Mouse (Mus musculus): ENCODE measurements around the gene Por. TPM values are rescaled to one million over a fixed set of nuclear protein-coding genes. Genes with fewer than 3 reads are reported as not detected.

Gene Por
- polyA plus RNA-seq, 1 experiment from 2014 or later, result 86.0 TPM

DNA sequence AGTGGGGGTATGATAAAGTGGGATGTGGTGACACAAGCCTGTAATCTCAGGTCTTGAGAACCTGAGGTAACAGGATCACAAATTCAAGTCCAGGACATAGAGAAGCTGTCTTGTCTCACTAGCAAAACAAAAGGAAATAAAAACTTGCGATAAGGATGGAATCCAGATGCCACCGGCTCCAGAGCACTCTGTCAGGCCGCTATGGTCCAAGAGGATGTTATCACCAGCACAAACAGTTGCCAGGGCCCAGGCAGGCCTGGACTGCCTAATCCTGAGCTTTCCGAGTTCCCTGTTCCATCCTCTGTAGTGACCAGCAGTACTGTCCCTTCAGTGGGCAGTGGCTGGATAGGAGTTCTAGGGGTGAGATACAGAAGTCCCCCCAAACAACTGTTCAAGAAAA is 9.9 kb upstream of the Por start:
- no peak overlapping the region for H3K27ac ChIP-seq
- H3K4me1 ChIP-seq (replicated peaks), result no peaks in the 10 kb centered on the region
- H3K9me3 ChIP-seq, result no peaks in the 10 kb centered on the region
- ATAC-seq, result no peak
- no peaks in the 10 kb centered on the region for H3K36me3 ChIP-seq
- WGBS, result 44% methylated on average over 4 of the region's 4 CpGs
- no peak overlapping the region for H3K4me3 ChIP-seq (replicated peaks)
- H3K27me3 ChIP-seq (replicated peaks), result no peaks in the 10 kb centered on the region
- no peak overlapping the region for H3K4me2 ChIP-seq (replicated peaks)
- no peak overlapping the region for H3K9ac ChIP-seq

DNA sequence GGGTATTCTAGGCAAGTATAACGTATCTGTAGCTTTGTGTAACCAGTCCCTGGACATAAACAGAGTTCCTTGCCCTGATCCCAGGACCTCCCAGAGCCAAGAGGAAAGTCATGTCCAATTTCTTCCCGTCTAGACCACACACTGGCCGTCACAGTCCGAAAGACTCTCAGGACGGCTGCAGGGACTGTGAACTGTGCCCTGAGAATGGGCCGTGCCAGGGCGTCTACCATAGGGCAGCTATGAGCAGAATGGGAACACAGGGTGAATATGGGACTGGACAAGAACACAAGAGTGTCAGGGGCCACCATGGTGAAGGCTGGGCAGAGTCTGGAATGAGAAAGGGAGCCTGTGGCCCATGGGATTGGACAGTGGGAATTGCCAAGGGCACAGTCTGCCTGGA is 9.3 kb upstream of the Por start:
- H3K27ac ChIP-seq, result no peak overlapping the region
- 82% methylated on average over 7 of the region's 7 CpGs for WGBS
- H3K9ac ChIP-seq, result no peak overlapping the region
- ATAC-seq, result no peak
- no peak overlapping the region for H3K4me2 ChIP-seq (replicated peaks)
- H3K27me3 ChIP-seq (replicated peaks), result no peaks in the 10 kb centered on the region
- H3K4me3 ChIP-seq (replicated peaks), result no peak overlapping the region
- no peaks in the 10 kb centered on the region for H3K9me3 ChIP-seq
- no peaks in the 10 kb centered on the region for H3K36me3 ChIP-seq
- no peaks in the 10 kb centered on the region for H3K4me1 ChIP-seq (replicated peaks)

DNA sequence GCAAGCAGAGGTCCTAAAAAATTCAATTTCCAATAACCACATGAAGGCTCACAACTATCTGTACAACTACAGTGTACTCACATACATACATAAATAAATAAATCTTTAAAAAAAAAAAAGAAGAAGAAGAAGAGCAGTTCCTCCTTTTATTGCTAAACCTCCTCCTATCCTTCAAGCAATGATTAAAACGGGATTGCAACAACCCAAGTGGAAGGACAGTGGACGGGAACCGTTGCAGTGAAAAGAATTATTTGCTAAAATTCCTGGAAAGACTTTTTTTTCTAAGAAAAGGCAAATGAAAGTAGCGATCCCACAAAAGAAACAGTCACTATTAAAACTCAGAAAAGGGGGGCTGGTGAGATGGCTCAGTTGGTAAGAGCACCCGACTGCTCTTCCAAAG is 2.9 kb upstream of the Por start:
- no peak for ATAC-seq
- 82% methylated on average over 5 of the region's 5 CpGs for WGBS

DNA sequence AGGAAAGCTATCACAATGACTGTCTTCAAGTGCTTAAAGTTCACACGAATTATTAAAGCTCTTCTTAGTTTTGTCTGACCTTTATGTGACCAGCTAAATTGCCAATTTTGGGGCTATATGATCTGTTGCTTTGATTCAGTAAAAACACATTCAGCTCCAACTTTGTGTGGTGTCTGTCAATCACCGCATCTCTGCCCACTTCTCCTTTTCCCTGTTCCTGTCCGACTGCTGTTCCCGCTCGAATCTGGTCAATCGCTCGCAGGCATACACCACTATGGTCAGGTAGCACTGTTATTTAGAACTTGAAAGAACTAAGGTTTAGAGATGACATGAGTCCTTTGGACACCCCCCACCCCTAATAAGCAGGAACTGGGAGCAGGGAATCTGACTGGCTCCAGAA is 1.8 kb upstream of the Por start:
- ATAC-seq, result no peak
- Histone ChIP-seq H3K9me3 (no peaks in the 10 kb centered on the region), H3K4me3 (replicated peaks) (no peak overlapping the region), H3K4me1 (replicated peaks) (peaks cover 5% of the 10 kb centered on the region; the same call in 1 of the 2 replicates), H3K36me3 (no peaks in the 10 kb centered on the region), H3K27me3 (replicated peaks) (no peaks in the 10 kb centered on the region), H3K27ac (no peak overlapping the region), H3K4me2 (replicated peaks) (no peak overlapping the region), H3K9ac (no peak overlapping the region)
- WGBS, result 85% methylated on average over 7 of the region's 7 CpGs

More for the DNA sequence above, 2.9 kb upstream of the Por start:
- Histone ChIP-seq H3K4me3 (replicated peaks) (no peak overlapping the region), H3K27me3 (replicated peaks) (no peaks in the 10 kb centered on the region), H3K36me3 (no peaks in the 10 kb centered on the region), H3K27ac (no peak overlapping the region), H3K9ac (no peak overlapping the region), H3K4me2 (replicated peaks) (no peak overlapping the region), H3K9me3 (no peaks in the 10 kb centered on the region), H3K4me1 (replicated peaks) (peaks cover 5% of the 10 kb centered on the region; the same call in 1 of the 2 replicates)

DNA sequence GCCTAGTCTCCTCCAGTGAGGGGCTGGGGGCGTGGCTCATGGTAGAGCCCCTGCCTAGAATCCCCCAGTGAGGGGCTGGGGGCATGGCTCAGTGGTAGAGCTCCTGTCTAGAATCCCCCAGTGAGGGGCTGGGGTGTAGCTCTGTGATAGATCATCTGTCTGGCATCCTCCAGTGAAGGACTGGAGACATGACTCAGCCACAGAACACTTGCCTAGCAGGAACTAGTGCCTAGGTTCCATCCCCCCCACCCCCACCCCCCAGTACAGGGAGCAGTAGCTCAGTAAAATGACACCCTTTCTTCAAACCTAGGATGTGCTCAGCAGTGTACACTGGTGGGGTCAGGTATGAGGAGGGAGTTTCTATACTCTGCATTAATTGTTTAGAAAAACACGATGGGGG is 1.0 kb downstream of the Por start:
- no peak overlapping the region for H3K9ac ChIP-seq
- WGBS, result 68% methylated on average over 2 of the region's 2 CpGs
- H3K27ac ChIP-seq, result no peak overlapping the region
- H3K4me3 ChIP-seq (replicated peaks), result no peak overlapping the region
- no peaks in the 10 kb centered on the region for H3K27me3 ChIP-seq (replicated peaks)
- no peak; the same call in 1 of the 2 replicates for ATAC-seq
- H3K4me1 ChIP-seq (replicated peaks), result peaks cover 12% of the 10 kb centered on the region
- no peak overlapping the region for H3K4me2 ChIP-seq (replicated peaks)
- no peaks in the 10 kb centered on the region for H3K9me3 ChIP-seq
- no peaks in the 10 kb centered on the region for H3K36me3 ChIP-seq

DNA sequence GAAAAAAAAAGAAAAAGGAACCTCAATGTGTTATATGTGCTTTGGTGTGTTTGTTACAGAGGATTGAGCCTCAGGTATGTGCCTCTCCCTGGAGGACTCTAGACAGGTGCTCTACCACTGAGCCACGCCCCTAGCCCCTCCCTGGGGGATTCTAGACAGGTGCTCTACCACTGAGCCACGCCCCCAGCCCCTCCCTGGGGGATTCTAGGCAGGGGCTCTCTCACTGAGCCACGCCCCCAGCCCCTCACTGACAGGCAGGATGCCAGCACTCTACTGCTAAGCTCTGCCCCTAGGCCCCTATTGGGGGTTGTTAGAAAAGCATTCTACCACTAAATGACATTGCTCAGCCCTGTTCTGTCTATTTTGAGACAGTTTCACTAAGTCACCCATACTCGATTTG is 2.7 kb downstream of the Por start:
- Histone ChIP-seq H3K9me3 (no peaks in the 10 kb centered on the region), H3K4me1 (replicated peaks) (peaks cover 12% of the 10 kb centered on the region), H3K4me2 (replicated peaks) (no peak overlapping the region), H3K27me3 (replicated peaks) (no peaks in the 10 kb centered on the region), H3K36me3 (no peaks in the 10 kb centered on the region), H3K9ac (no peak overlapping the region), H3K4me3 (replicated peaks) (no peak overlapping the region), H3K27ac (0 out of 2 replicates have a peak overlapping the region, but pooled peaks have one; percentile 22)
- no peak for ATAC-seq
- WGBS, result 64% methylated on average over 4 of the region's 4 CpGs

DNA sequence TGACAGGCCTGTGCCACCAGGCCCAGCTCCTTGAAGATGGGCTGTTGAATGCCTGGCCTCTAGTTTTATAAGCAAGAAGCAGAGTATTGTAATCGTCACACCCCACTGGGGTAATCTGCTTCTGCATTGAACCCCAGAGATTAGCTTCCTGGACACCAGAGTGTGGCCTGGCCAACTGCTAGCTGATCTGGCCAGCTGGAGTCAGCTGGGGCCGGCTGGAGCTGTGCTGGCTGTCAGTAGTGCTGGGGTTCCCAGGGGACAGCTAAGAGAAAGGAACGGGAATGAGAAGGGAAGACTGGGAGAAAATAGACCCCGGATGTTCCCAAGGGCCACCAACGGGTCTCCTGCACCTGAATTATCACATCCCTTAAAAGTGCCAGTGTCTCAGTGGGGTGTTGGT is 3.1 kb downstream of the Por start:
- H3K9me3 ChIP-seq, result no peaks in the 10 kb centered on the region
- H3K4me3 ChIP-seq (replicated peaks), result no peak overlapping the region
- no peak overlapping the region for H3K9ac ChIP-seq
- no peak for ATAC-seq
- no peak overlapping the region for H3K27ac ChIP-seq
- no peaks in the 10 kb centered on the region for H3K27me3 ChIP-seq (replicated peaks)
- no peak overlapping the region for H3K4me2 ChIP-seq (replicated peaks)
- 60% methylated on average over 5 of the region's 5 CpGs for WGBS
- H3K36me3 ChIP-seq, result no peaks in the 10 kb centered on the region
- H3K4me1 ChIP-seq (replicated peaks), result peaks cover 12% of the 10 kb centered on the region

DNA sequence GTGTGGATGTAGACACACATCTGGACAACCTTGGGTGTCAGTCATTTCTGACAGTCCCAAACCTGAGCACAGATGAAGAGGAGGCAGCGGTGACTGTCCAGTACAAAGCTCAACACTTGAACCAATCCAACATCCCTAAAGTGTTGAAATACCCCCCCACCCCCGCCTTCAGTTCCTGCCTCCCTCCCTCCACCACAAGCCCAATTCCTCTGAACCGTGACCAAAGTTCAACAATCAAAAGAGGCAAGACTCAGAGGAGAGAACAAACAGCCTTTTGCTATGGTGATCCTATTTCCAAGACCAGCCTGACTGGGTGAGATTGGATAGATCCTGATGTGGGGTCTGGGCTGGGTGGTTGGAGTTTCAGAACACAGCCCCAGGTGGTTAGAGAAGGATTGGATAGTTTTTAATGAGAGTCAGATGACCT is 4.5 kb downstream of the Por start:
- no peaks in the 10 kb centered on the region for H3K36me3 ChIP-seq
- H3K4me1 ChIP-seq (replicated peaks), result peaks cover 12% of the 10 kb centered on the region
- H3K4me3 ChIP-seq (replicated peaks), result no peak overlapping the region
- peak; percentile 54 for ATAC-seq
- H3K4me2 ChIP-seq (replicated peaks), result no peak overlapping the region; the same call in 1 of the 2 replicates
- WGBS, result 48% methylated on average over 3 of the region's 3 CpGs
- no peak overlapping the region for H3K9ac ChIP-seq
- H3K9me3 ChIP-seq, result no peaks in the 10 kb centered on the region
- no peaks in the 10 kb centered on the region for H3K27me3 ChIP-seq (replicated peaks)
- H3K27ac ChIP-seq, result no peak overlapping the region

DNA sequence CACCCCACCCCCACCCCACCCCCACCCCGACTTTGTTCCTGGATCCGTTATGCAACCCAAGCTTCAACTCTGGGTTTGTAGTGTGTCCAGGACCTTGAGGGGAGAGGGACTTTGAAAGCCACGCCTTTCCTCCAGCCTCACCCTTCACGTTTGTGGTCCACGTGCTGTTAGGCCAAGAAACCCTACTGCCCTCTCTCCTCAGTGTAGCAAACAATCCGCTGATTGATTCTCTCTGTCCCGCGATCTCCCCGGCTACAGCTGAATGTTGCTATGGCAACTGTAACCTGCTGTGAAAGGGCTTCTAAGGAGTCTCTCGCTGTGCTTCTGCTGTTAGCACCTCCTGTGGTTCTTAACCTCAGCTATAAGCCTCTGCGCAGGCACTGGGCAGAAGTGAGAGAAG is 5.0 kb downstream of the Por start:
- peak; percentile 82 for ATAC-seq
- Histone ChIP-seq H3K9me3 (no peaks in the 10 kb centered on the region), H3K4me2 (replicated peaks) (peak overlapping the region; percentile 33), H3K27me3 (replicated peaks) (no peaks in the 10 kb centered on the region), H3K4me1 (replicated peaks) (peaks cover 11% of the 10 kb centered on the region), H3K36me3 (no peaks in the 10 kb centered on the region), H3K27ac (no peak overlapping the region), H3K4me3 (replicated peaks) (0 out of 2 replicates have a peak overlapping the region, but pooled peaks have one; percentile 7), H3K9ac (no peak overlapping the region)
- 1% methylated on average over 11 of the region's 11 CpGs for WGBS

DNA sequence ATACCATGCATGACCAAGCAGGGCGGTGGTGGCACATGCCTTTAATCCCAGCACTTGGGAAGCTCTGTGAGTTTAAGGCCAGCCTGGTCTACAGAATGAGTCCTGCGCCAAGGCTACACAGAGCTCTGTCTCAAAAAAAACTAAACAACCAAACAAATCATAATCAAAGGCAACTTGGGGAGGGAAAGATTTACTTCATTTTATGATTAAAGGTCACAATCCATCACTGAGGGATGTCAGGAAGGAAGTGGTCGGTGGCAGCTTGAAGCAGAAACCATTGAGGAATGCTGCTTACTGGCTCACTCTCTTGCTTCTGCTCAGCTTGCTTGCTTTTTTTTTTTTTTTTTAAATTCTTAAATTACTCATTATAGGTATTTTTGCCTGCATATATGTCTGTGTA is 6.9 kb downstream of the Por start:
- Histone ChIP-seq H3K4me1 (replicated peaks) (peaks cover 8% of the 10 kb centered on the region), H3K9ac (no peak overlapping the region), H3K27me3 (replicated peaks) (no peaks in the 10 kb centered on the region), H3K36me3 (no peaks in the 10 kb centered on the region), H3K9me3 (no peaks in the 10 kb centered on the region), H3K4me3 (replicated peaks) (no peak overlapping the region), H3K4me2 (replicated peaks) (no peak overlapping the region), H3K27ac (no peak overlapping the region)
- 74% methylated on average over 3 of the region's 3 CpGs for WGBS
- ATAC-seq, result no peak

DNA sequence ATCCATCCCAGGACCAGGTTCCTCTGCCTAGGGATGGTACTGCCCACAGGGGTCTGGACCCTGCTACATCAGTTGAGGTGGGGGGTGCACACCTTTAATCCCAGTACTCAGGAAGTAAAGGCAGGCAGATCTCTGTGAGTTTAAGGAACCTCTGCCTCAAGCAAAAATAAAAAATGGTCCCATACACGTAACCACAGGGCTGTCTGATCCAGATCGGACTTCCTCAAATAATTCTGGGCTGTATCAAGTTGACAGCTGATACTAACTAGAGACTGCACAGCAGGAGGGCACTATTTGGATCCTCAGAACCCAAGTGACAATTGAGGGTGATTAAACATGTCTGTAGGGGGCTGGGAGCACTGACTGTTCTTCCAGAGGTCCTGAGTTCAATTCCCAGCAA is 7.4 kb downstream of the Por start:
- no peak overlapping the region for H3K27ac ChIP-seq
- H3K9me3 ChIP-seq, result no peaks in the 10 kb centered on the region
- H3K4me3 ChIP-seq (replicated peaks), result no peak overlapping the region
- H3K4me1 ChIP-seq (replicated peaks), result peaks cover 8% of the 10 kb centered on the region
- WGBS, result 53% methylated on average over 2 of the region's 2 CpGs
- no peak overlapping the region for H3K4me2 ChIP-seq (replicated peaks)
- no peaks in the 10 kb centered on the region for H3K36me3 ChIP-seq
- no peak for ATAC-seq
- no peaks in the 10 kb centered on the region for H3K27me3 ChIP-seq (replicated peaks)
- no peak overlapping the region for H3K9ac ChIP-seq

DNA sequence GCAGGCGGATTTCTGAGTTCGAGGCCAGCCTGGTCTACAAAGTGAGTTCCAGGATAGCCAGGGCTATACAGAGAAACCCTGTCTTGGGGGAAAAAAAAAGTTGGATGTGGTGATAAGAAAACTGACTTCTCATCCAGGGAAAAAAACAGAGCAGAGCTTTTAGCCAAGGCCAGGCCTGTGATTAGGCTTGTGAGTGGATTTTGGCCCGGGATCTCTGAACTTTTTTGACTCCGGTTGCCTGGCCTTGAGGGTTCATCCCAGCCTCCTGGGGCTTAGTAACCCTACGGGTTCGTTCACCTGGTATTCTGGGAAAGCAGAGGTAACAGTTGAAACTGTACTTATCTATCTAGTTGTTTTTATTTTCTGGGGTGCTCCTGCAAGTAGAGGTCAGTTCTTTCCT is 8.6 kb downstream of the Por start:
- 90% methylated on average over 6 of the region's 6 CpGs for WGBS
- ATAC-seq, result no peak

DNA sequence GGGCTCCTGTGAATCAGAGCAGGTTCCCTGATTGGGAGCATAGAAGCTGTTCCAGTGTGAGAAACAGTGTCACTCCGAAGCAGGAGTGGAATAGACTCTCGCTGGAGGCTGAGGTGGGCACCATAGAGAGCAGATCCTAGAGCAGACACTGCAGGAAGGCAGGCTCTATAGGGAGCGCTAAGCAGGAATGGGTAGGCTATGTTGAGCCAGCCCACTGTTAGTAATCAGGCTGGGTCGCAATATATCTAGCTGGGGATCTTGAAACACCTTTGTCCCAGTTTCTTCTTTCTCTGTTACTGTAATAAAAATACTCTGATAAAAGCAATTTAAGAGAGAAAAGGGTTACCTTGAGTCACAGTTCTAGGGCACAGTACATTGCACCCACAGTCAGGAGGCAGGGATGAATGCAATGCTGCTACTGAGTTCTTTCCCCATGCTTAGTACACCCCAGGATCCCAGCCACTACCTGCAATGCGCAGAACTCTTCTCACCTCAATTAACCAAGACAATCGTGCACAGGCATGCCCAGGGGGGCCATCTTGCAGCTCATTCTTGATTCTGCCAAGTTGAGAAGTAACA is 11.2 kb downstream of the Por start:
- WGBS, result 66% methylated on average over 6 of the region's 6 CpGs
- Histone ChIP-seq H3K36me3 (no peaks in the 10 kb centered on the region), H3K4me1 (replicated peaks) (no peaks in the 10 kb centered on the region; the same call in 1 of the 2 replicates), H3K9ac (no peak overlapping the region), H3K27me3 (replicated peaks) (no peaks in the 10 kb centered on the region), H3K4me2 (replicated peaks) (no peak overlapping the region), H3K27ac (no peak overlapping the region), H3K4me3 (replicated peaks) (no peak overlapping the region), H3K9me3 (no peaks in the 10 kb centered on the region)
- ATAC-seq, result peak; percentile 60

More for the DNA sequence above, 8.6 kb downstream of the Por start:
- Histone ChIP-seq H3K9me3 (no peaks in the 10 kb centered on the region), H3K27me3 (replicated peaks) (no peaks in the 10 kb centered on the region), H3K27ac (no peak overlapping the region), H3K9ac (no peak overlapping the region), H3K4me1 (replicated peaks) (peaks cover 8% of the 10 kb centered on the region), H3K36me3 (no peaks in the 10 kb centered on the region), H3K4me2 (replicated peaks) (no peak overlapping the region), H3K4me3 (replicated peaks) (no peak overlapping the region)

All from intestine, embryonic 15.5 days (tissue).